Mouse (Mus musculus) mature B cell (primary cell): ENCODE results near the gene B3galt2.

Experiments
- in situ Hi-C: fragments of 300-500 bp; cut with MboI; formaldehyde crosslinking; loops from 2 replicates; pipeline ENCODE4 v1.14.3; 2019

B3galt2 gene

GRCm38 (mm10) chr1:143702741-143703262 lies 62.3 kb downstream of the B3galt2 start, which contains the start of gene Cdc73:
Gene Cdc73 (minus strand): TSS chr1:143702893.
- in situ Hi-C loops = loop anchor here (5.0 kb wide), 1 partner anchor 34 kb away; no protein-coding TSS in a partner anchor
